Mouse (Mus musculus): ENCODE measurements at regions not wholly inside any gene's neighbourhood (a gene's known extent, or its start where the extent isn't known, plus 50 kb on each side); places are given as distances from the start of the nearest gene placed in this dataset.

- DNase-seq (ENCODE audit: low spot score), result no peak
Measured at GRCm38 (mm10) chr1:51697265-51698192, 218.3 kb downstream of the Myo1b start.

- DNase-seq (ENCODE audit: low spot score), result no peak
Measured at GRCm38 (mm10) chr1:51696471-51696870, 218.2 kb upstream of the Nabp1 start.

- no peak for DNase-seq (ENCODE audit: low spot score)
Measured at GRCm38 (mm10) chr1:51690878-51691277, 212.7 kb upstream of the Nabp1 start.

GRCm38 (mm10) chr1:51689461-51690223, 211.4 kb upstream of the Nabp1 start:
- no peak for DNase-seq (ENCODE audit: low spot score)

- no peak for DNase-seq (ENCODE audit: low spot score)
Measured at GRCm38 (mm10) chr1:51688946-51689345, 210.7 kb upstream of the Nabp1 start.

- no peak for DNase-seq (ENCODE audit: low spot score)
Measured at GRCm38 (mm10) chr1:51688224-51688545, 210.0 kb upstream of the Nabp1 start.

GRCm38 (mm10) chr1:51687484-51688223, 209.4 kb upstream of the Nabp1 start:
- no peak for DNase-seq (ENCODE audit: low spot score)

- no peak for DNase-seq (ENCODE audit: low spot score)
Measured at GRCm38 (mm10) chr1:51686759-51687158, 208.5 kb upstream of the Nabp1 start.

GRCm38 (mm10) chr1:51682273-51682672, 204.0 kb upstream of the Nabp1 start:
- DNase-seq (ENCODE audit: low spot score), result no peak

- DNase-seq (ENCODE audit: low spot score), result no peak
Measured at GRCm38 (mm10) chr1:51681872-51682271, 203.6 kb upstream of the Nabp1 start.

GRCm38 (mm10) chr1:51680725-51681124, 202.5 kb upstream of the Nabp1 start:
- no peak for DNase-seq (ENCODE audit: low spot score)

GRCm38 (mm10) chr1:51678290-51678928, 200.2 kb upstream of the Nabp1 start:
- no peak for DNase-seq (ENCODE audit: low spot score)

- no peak for DNase-seq (ENCODE audit: low spot score)
Measured at GRCm38 (mm10) chr1:51677802-51678201, 199.6 kb upstream of the Nabp1 start.

- no peak for DNase-seq (ENCODE audit: low spot score)
Measured at GRCm38 (mm10) chr1:51671691-51672090, 193.5 kb upstream of the Nabp1 start.

- DNase-seq (ENCODE audit: low spot score), result no peak
Measured at GRCm38 (mm10) chr1:51671287-51671686, 193.1 kb upstream of the Nabp1 start.

- no peak for DNase-seq (ENCODE audit: low spot score)
Measured at GRCm38 (mm10) chr1:51670009-51670408, 191.8 kb upstream of the Nabp1 start.

- DNase-seq (ENCODE audit: low spot score), result no peak
Measured at GRCm38 (mm10) chr1:51668881-51669280, 190.7 kb upstream of the Nabp1 start.

GRCm38 (mm10) chr1:51660531-51660930, 182.3 kb upstream of the Nabp1 start:
- no peak for DNase-seq (ENCODE audit: low spot score)

GRCm38 (mm10) chr1:51657203-51657602, 179.0 kb upstream of the Nabp1 start:
- no peak for DNase-seq (ENCODE audit: low spot score)

GRCm38 (mm10) chr1:51650653-51650995, 172.4 kb upstream of the Nabp1 start:
- no peak for DNase-seq (ENCODE audit: low spot score)

GRCm38 (mm10) chr1:51649963-51650652, 171.9 kb upstream of the Nabp1 start:
- no peak for DNase-seq (ENCODE audit: low spot score)

- DNase-seq (ENCODE audit: low spot score), result no peak
Measured at GRCm38 (mm10) chr1:51647955-51648354, 169.7 kb upstream of the Nabp1 start.
